17 mouse cellular contexts compared by ENCODE assay signal in genomic region chr10:83133866-83134570, GRCm38 (mm10).
DNase-seq lines count a peak whose midpoint lies in the region; ATAC-seq and TF ChIP-seq lines count a peak whose summit lies in the region.
"Had no signal": no experiment of that assay in that cellular context is flagged by ENCODE, and none has a peak within 500 bp of the region (broad histone marks: within the 10 kb centered on the region; RNA-seq: fewer than 3 reads in every experiment).

No protein-coding gene starts in this region.

- 44% methylated on average over 16 of the region's 16 CpGs for WGBS in cerebellum, adult 2 months
- 67% methylated on average over 16 of the region's 16 CpGs for WGBS in limb, embryonic 10.5 days
- 20% methylated on average over 16 of the region's 16 CpGs for WGBS in midbrain, postnatal 0 days
- 57% methylated on average over 16 of the region's 16 CpGs for WGBS in intestine, embryonic 16.5 days

- no peak for TF ChIP-seq CTCF in cerebellum, adult 2 months (IDR thresholded peaks at IDR 0.05; ENCODE audit: borderline replicate concordance, insufficient read depth, low read depth, low read length)
- TF ChIP-seq CTCF in midbrain, postnatal 0 days (IDR thresholded peaks at IDR 0.05): no peak

- no peak for TF ChIP-seq POLR2A in cerebellum, adult 2 months (IDR thresholded peaks at IDR 0.05; ENCODE audit: borderline replicate concordance, insufficient read depth, low read length)

- 0 out of 2 replicates have a peak overlapping the region, but pooled peaks have one; percentile 4 for H3K4me2 ChIP-seq in midbrain, postnatal 0 days (ENCODE audit: low read depth, low read length, poor library complexity, severe bottlenecking)
- H3K4me2 ChIP-seq in intestine, embryonic 16.5 days (ENCODE audit: low read depth, low read length): no peak overlapping the region
- H3K4me2 ChIP-seq: hindbrain, embryonic 12.5 days; liver, embryonic 11.5 days had no signal

- H3K4me1 ChIP-seq in cerebellum, adult 2 months (ENCODE audit: control insufficient read depth, insufficient read depth, low read length): peaks cover 49% of the 10 kb centered on the region
- peaks cover 47% of the 10 kb centered on the region for H3K4me1 ChIP-seq in megakaryocyte, embryonic 14.5 days
- peaks cover 67% of the 10 kb centered on the region for H3K4me1 ChIP-seq in limb, embryonic 10.5 days
- peaks cover 4% of the 10 kb centered on the region; the same call in 1 of the 2 replicates for H3K4me1 ChIP-seq in midbrain, postnatal 0 days (ENCODE audit: insufficient read depth, low read length)
- no peaks in the 10 kb centered on the region; the same call in 1 of the 2 replicates for H3K4me1 ChIP-seq in intestine, embryonic 16.5 days (ENCODE audit: control insufficient read depth, insufficient read depth, low read length)

- H3K9ac ChIP-seq in midbrain, postnatal 0 days (replicated peaks; ENCODE audit: low read length, poor library complexity, severe bottlenecking): no peak overlapping the region
- H3K9ac ChIP-seq in intestine, embryonic 16.5 days (ENCODE audit: low read depth, low read length): no peak overlapping the region
- H3K9ac ChIP-seq: hindbrain, embryonic 12.5 days had no signal

- ATAC-seq in megakaryocyte, adult 5-6 weeks (ENCODE audit: poor library complexity, severe bottlenecking): no peak
- no peak for ATAC-seq in midbrain, postnatal 0 days (ENCODE audit: low FRiP score)
- ATAC-seq in intestine, embryonic 16.5 days: no peak

- DNase-seq in cerebellum, adult 2 months: peak; percentile 30 to 77
- DNase-seq in cerebellum, postnatal 36 days: no peak
- no peak for DNase-seq in limb, embryonic 10.5 days (ENCODE audit: low spot score)
- no peak for DNase-seq in midbrain, postnatal 0 days (ENCODE audit: low spot score)
- no peak for DNase-seq in natural killer cell, adult 2 months (ENCODE audit: low spot score in 2 of 2)
- DNase-seq: B cell, adult 2 months; cerebellum, adult 11-12 months; kidney, adult 8-10 months; lung, postnatal 10 days; thymus, postnatal 14 days had no signal

- H3K27ac ChIP-seq in cerebellum, adult 2 months (ENCODE audit: insufficient read depth, low read length): no peak overlapping the region
- H3K27ac ChIP-seq in limb, embryonic 10.5 days: peak overlapping the region; percentile 57; the same call in 1 of the 2 replicates
- H3K27ac ChIP-seq in midbrain, postnatal 0 days (ENCODE audit: low read depth, low read length): no peak overlapping the region
- no peak overlapping the region for H3K27ac ChIP-seq in intestine, embryonic 16.5 days (ENCODE audit: low read length)
- H3K27ac ChIP-seq: hindbrain, embryonic 12.5 days had no signal

- H3K4me3 ChIP-seq in cerebellum, adult 2 months (replicated peaks; ENCODE audit: insufficient read depth, low read depth, low read length): no peak overlapping the region
- peak overlapping the region; percentile 42 for H3K4me3 ChIP-seq in megakaryocyte, embryonic 14.5 days (replicated peaks)
- H3K4me3 ChIP-seq in limb, embryonic 10.5 days: no peak overlapping the region
- no peak overlapping the region for H3K4me3 ChIP-seq in midbrain, postnatal 0 days (ENCODE audit: low read depth, low read length)
- no peak overlapping the region for H3K4me3 ChIP-seq in intestine, embryonic 16.5 days (ENCODE audit: low read length)
- H3K4me3 ChIP-seq: heart, embryonic 10.5 days; hindbrain, embryonic 12.5 days had no signal

- no peaks in the 10 kb centered on the region for H3K27me3 ChIP-seq in cerebellum, adult 2 months (ENCODE audit: control insufficient read depth, insufficient read depth, low read length)
- no peaks in the 10 kb centered on the region for H3K27me3 ChIP-seq in megakaryocyte, embryonic 14.5 days (replicated peaks)
- no peaks in the 10 kb centered on the region for H3K27me3 ChIP-seq in limb, embryonic 10.5 days (ENCODE audit: low read depth, poor library complexity, severe bottlenecking)
- no peaks in the 10 kb centered on the region for H3K27me3 ChIP-seq in midbrain, postnatal 0 days (ENCODE audit: insufficient read depth, low read length)
- no peaks in the 10 kb centered on the region for H3K27me3 ChIP-seq in intestine, embryonic 16.5 days (replicated peaks; ENCODE audit: control insufficient read depth, insufficient read depth, low read length)

- no peaks in the 10 kb centered on the region for H3K9me3 ChIP-seq in megakaryocyte, embryonic 14.5 days
- no peaks in the 10 kb centered on the region for H3K9me3 ChIP-seq in limb, embryonic 10.5 days (replicated peaks)
- no peaks in the 10 kb centered on the region for H3K9me3 ChIP-seq in midbrain, postnatal 0 days (ENCODE audit: low read length)
- no peaks in the 10 kb centered on the region for H3K9me3 ChIP-seq in intestine, embryonic 16.5 days (ENCODE audit: control insufficient read depth, low read length)
- H3K9me3 ChIP-seq: G1E; heart, embryonic 10.5 days; hindbrain, embryonic 12.5 days had no signal

- H3K36me3 ChIP-seq in megakaryocyte, embryonic 14.5 days (replicated peaks; ENCODE audit: low read length): peaks cover 27% of the 10 kb centered on the region
- no peaks in the 10 kb centered on the region for H3K36me3 ChIP-seq in limb, embryonic 10.5 days
- H3K36me3 ChIP-seq in midbrain, postnatal 0 days (ENCODE audit: insufficient read depth, low read length): no peaks in the 10 kb centered on the region
- no peaks in the 10 kb centered on the region for H3K36me3 ChIP-seq in intestine, embryonic 16.5 days (ENCODE audit: control insufficient read depth, insufficient read depth, low read length)
- H3K36me3 ChIP-seq: heart, embryonic 10.5 days; hindbrain, embryonic 12.5 days had no signal

Comparison
In these comparisons a context has a peak if more than half of its experiments do, and no peak if none do; other contexts are left out.
1. DNase-seq: peak in cerebellum, adult 2 months (2 of 2); none in cerebellum, postnatal 36 days (0 of 2), limb, embryonic 10.5 days (single experiment), midbrain, postnatal 0 days (single experiment) and natural killer cell, adult 2 months (0 of 2).